Mouse (Mus musculus): ENCODE data around the gene Erf. TPM values are rescaled to one million over a fixed set of nuclear protein-coding genes. Genes with fewer than 3 reads are reported as not detected.

The Erf gene
- polyA plus RNA-seq, 1 experiment from 2014 or later: 17.9 TPM

DNA sequence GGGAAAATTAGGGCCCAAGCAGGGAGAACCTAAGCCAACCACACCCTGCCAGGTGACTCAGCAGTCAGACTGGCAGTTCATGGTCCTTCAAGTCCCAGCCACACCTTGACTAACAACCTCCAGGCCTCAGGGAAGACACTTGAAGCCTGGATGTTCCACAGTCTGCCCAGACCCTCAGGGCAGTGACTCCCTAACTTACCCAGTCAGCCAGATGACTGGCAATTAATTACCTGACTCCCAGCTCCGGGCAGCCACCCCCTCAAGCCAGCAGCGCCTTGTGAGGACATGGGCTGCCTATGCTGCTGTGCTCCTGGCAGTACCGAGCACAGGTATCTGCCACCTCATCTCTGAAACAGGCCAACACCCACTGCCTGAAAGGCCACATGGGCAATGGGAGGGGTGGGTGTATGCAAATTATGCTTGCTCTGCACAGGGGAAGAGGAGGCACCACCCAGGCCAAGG, 41.4 kb downstream of the Erf start:
- peak; percentile 44 for ATAC-seq (replicated peaks; ENCODE audit: low FRiP score)
- WGBS: 45% methylated on average over 3 of the region's 3 CpGs
- H3K4me2 ChIP-seq: no peak overlapping the region
- H3K4me1 ChIP-seq: peaks cover 13% of the 10 kb centered on the region
- H3K9me3 ChIP-seq (replicated peaks): no peaks in the 10 kb centered on the region
- no peaks in the 10 kb centered on the region for H3K27me3 ChIP-seq
- H3K4me3 ChIP-seq (replicated peaks): no peak overlapping the region
- peaks cover 49% of the 10 kb centered on the region for H3K36me3 ChIP-seq
- H3K9ac ChIP-seq: no peak overlapping the region
- H3K27ac ChIP-seq: no peak overlapping the region

DNA sequence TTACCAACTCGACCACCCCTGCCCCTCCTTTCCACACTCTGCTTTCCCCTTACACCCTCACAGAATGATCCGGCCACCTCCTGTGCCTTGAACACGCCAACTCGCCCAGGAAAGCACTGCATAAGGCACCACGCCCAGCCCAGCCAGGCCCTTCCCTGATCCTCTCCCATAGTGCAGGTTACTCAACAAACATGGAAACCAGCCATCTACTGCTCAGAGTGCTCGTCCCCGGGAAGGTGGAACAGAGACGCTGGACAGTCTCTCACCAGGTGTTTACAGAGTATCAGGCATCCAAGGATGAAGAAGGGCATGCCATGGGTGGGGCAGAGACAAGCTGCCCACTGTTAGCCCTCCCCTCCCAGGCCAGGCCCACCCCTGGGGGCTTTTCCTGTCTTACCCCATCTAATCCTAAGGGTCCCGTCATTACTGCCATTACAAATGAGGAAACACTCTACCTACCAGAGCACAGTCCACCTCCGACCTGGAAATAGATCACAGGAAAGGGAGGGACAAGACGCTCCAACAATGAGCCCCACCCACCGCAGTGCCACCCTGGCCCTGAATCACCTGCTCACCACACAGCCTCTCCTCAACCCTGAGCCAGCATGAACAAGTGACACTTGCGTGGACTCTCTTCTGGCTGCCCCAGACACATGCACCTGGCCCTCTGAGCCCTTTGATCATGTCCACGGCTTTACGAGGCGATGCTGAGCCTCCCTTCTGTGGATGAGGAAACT, 44.3 kb downstream of the Erf start:
- H3K9me3 ChIP-seq (replicated peaks): no peaks in the 10 kb centered on the region
- no peak for ATAC-seq (replicated peaks; ENCODE audit: low FRiP score)
- H3K4me3 ChIP-seq (replicated peaks): no peak overlapping the region
- peaks cover 13% of the 10 kb centered on the region for H3K4me1 ChIP-seq
- H3K27ac ChIP-seq: no peak overlapping the region
- no peak overlapping the region for H3K9ac ChIP-seq
- peaks cover 42% of the 10 kb centered on the region for H3K36me3 ChIP-seq
- 77% methylated on average over 16 of the region's 16 CpGs for WGBS
- no peaks in the 10 kb centered on the region for H3K27me3 ChIP-seq
- H3K4me2 ChIP-seq: no peak overlapping the region

DNA sequence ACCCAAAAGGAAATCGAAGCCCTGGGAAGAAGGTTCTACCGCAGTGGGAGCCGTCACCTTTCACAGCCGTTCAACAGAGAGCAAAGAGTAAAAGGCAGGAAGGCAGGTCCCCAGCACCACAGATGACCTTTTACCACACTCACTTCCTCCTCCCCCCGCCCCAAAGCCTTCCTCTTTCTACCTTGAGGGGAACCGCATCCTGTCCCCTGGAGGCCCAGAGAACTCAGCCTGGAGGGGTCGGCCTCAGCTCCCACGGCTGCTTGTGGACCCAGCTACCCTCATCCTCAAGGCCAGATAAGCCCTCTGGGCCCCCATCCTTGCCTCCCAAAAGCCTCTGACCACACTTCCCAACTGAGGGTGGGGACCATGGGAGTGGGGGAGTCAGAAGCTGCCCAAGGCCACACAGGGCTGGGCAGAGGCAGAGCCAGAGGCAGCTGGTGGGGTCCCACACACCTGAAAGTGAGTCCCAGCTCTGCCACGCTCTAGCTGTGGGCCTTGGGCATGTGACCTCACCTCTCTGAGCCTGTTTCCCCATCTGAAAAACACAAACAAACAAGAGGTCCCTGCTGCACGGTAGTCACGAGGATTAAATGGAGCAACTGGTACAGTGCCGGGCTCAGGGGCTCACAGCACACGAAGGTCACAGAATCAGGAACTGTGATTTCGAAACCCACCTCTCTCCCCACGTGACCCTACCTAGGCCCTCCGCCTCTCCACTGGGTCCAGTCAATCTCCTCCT, 45.0 kb downstream of the Erf start:
- Histone ChIP-seq H3K9me3 (replicated peaks) (no peaks in the 10 kb centered on the region), H3K4me3 (replicated peaks) (no peak overlapping the region), H3K27ac (no peak overlapping the region), H3K4me1 (peaks cover 13% of the 10 kb centered on the region), H3K4me2 (no peak overlapping the region), H3K27me3 (no peaks in the 10 kb centered on the region), H3K36me3 (peaks cover 36% of the 10 kb centered on the region), H3K9ac (no peak overlapping the region)
- ATAC-seq (replicated peaks; ENCODE audit: low FRiP score): no peak
- 69% methylated on average over 16 of the region's 16 CpGs for WGBS

DNA sequence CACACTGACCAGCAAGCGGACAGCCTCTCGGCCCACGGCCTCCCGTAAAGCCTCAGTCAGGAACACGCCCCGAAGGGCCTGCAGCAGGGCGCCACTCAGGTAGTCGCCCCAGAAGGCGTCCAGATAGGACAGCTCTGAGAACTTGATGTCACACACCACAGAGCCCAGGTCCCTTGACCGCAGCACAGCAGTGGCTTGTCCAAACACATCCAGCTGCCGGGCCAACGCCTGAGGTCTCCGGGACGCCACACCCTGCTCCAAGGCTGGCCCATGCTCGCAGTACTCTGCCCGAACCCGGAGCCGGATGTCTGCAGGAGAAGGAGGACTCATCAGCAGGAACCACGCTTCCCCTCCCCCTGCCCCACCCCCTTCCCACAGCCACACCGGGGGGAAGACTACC, 46.9 kb downstream of the Erf start:
- no peak for ATAC-seq (replicated peaks; ENCODE audit: low FRiP score)
- Histone ChIP-seq H3K9ac (no peak overlapping the region), H3K4me1 (peaks cover 7% of the 10 kb centered on the region), H3K4me2 (no peak overlapping the region), H3K27me3 (no peaks in the 10 kb centered on the region), H3K4me3 (replicated peaks) (no peak overlapping the region), H3K27ac (no peak overlapping the region), H3K9me3 (replicated peaks) (no peaks in the 10 kb centered on the region; the same call in 1 of the 2 replicates), H3K36me3 (peaks cover 23% of the 10 kb centered on the region)
- WGBS: 71% methylated on average over 20 of the region's 20 CpGs

DNA sequence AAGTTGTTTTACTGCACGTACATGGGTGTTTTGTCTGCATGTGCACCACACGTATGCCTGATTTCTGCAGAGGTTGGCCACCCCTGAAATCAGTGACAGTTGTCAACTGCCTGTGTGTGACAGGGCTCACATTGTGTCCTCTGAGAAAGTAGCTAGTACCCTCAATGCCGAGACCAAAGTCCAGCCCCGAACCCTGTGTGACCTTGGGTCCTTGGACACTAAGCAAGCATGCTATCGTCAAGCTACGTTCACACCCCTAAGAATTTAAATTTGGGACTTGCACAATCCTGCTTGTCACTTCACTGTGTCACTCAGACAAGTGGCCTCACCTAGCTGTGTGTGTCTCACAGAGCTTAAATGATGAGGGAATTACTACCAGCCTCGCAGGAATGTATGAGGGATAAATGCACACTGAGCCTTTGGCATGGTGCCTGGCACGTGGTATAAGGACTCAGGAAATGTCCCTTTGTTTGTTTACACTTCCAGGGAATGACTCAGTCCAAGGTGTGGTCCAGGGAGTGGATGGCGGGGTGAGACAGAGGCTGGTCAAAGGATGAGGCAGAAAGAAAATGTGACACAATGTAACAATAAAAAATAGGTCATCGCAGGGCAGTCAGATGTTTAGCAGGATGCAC, 53.1 kb downstream of the Erf start:
- Histone ChIP-seq H3K27me3 (no peaks in the 10 kb centered on the region), H3K36me3 (peaks cover under 1% of the 10 kb centered on the region), H3K4me1 (peaks cover 3% of the 10 kb centered on the region; the same call in 1 of the 2 replicates), H3K27ac (no peak overlapping the region), H3K9ac (no peak overlapping the region), H3K9me3 (replicated peaks) (no peaks in the 10 kb centered on the region; the same call in 1 of the 2 replicates), H3K4me3 (replicated peaks) (no peak overlapping the region), H3K4me2 (no peak overlapping the region)
- 0 out of 2 replicates have a peak, but pooled peaks have one; percentile 18 for ATAC-seq (replicated peaks; ENCODE audit: low FRiP score)
- 58% methylated on average over 10 of the region's 10 CpGs for whole genome bisulfite sequencing

DNA sequence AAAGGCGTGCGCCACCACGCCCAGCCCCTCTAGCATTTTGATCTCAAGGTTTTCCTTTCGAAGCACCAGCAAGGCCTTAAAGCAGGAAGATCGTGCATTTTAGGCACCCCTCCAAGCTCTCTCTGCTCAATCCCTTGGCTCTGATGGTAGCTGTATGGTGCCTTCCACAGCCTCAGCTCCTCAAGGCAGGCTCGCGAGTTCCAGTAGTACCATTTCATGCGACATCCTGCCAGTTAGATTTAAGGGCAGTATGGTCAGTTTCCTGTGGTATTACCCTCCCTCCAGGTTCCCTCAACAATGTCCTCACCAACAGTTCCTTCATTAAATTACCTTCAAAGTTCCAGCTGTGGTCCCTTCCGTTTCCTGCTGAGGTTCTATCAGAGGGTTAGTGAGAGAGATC, 54.5 kb downstream of the Erf start:
- 81% methylated on average over 9 of the region's 9 CpGs for WGBS
- Histone ChIP-seq H3K4me2 (no peak overlapping the region), H3K9ac (no peak overlapping the region), H3K27me3 (no peaks in the 10 kb centered on the region), H3K4me3 (replicated peaks) (no peak overlapping the region), H3K36me3 (no peaks in the 10 kb centered on the region), H3K27ac (no peak overlapping the region), H3K4me1 (peaks cover 3% of the 10 kb centered on the region; the same call in 1 of the 2 replicates), H3K9me3 (replicated peaks) (no peaks in the 10 kb centered on the region; the same call in 1 of the 2 replicates)
- no peak for ATAC-seq (replicated peaks; ENCODE audit: low FRiP score)

DNA sequence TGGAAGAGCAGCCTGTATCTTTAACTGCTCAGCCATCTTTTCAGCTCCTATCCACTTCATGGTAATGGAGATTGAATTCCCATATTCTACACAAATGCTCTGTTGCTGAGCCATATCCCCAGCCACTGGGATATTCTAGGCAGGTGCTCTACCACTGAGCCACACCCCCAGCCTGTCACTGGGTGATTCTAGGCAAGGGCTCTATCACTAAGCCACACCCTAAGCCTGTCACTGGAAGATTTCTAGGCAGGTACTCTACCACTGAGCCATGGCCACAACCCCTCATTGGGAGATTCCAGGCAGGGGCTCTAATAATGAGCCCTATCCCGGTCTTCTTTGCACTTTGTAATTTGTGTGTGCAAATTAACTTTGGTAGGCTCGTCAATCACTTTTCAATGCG, 55.4 kb downstream of the Erf start:
- ATAC-seq (replicated peaks; ENCODE audit: low FRiP score): peak; percentile 43; the same call in 1 of the 2 replicates
- Histone ChIP-seq H3K27me3 (no peaks in the 10 kb centered on the region), H3K9me3 (replicated peaks) (no peaks in the 10 kb centered on the region; the same call in 1 of the 2 replicates), H3K36me3 (no peaks in the 10 kb centered on the region), H3K27ac (no peak overlapping the region), H3K4me2 (no peak overlapping the region), H3K4me3 (replicated peaks) (no peak overlapping the region), H3K4me1 (peaks cover 3% of the 10 kb centered on the region; the same call in 1 of the 2 replicates), H3K9ac (no peak overlapping the region)
- WGBS: 79% methylated on average over 3 of the region's 3 CpGs

Small RNA genes lying within 50 kb of the gene (microRNA-seq; reads per million reads assigned to microRNA genes)
- gene Mir7048: not detected

Other genes with a start within 250 kb of the Erf start
- gene Atp1a3, start 244.8 kb downstream of the Erf start, polyA plus RNA-seq (2015; fragmentation: Nextera tagmentation; extraction: Ambion mirVana): 0.68 and 2.1 TPM in 2 replicates
- gene Grik5, start 178.4 kb downstream of the Erf start, polyA plus RNA-seq (2015; fragmentation: Nextera tagmentation; extraction: Ambion mirVana): 5.1 and 7.0 TPM in 2 replicates
- gene Zfp574, start 178.2 kb downstream of the Erf start, polyA plus RNA-seq (2015; fragmentation: Nextera tagmentation; extraction: Ambion mirVana): 33.9 and 37.1 TPM in 2 replicates
- gene Pou2f2, start 71.0 kb downstream of the Erf start, polyA plus RNA-seq (2015; fragmentation: Nextera tagmentation; extraction: Ambion mirVana): 0.64 and 2.5 TPM in 2 replicates
- gene Dedd2, start 30.1 kb downstream of the Erf start, polyA plus RNA-seq (2015; fragmentation: Nextera tagmentation; extraction: Ambion mirVana): 10.2 and 11.7 TPM in 2 replicates
- 2.5 and 2.6 TPM in 2 replicates for gene Zfp526, start 29.3 kb downstream of the Erf start, polyA plus RNA-seq (2015; fragmentation: Nextera tagmentation; extraction: Ambion mirVana)
- gene Gsk3a, start 12.9 kb downstream of the Erf start, polyA plus RNA-seq (2015; fragmentation: Nextera tagmentation; extraction: Ambion mirVana): 10.7 and 12.1 TPM in 2 replicates
- gene Cic, start 16.9 kb upstream of the Erf start, polyA plus RNA-seq (2015; fragmentation: Nextera tagmentation; extraction: Ambion mirVana): 28.2 and 32.4 TPM in 2 replicates
- gene Pafah1b3, start 47.2 kb upstream of the Erf start, polyA plus RNA-seq (2015; fragmentation: Nextera tagmentation; extraction: Ambion mirVana): 181 and 191 TPM in 2 replicates
- gene Prr19, start 50.6 kb upstream of the Erf start, polyA plus RNA-seq (2015; fragmentation: Nextera tagmentation; extraction: Ambion mirVana): 0.90 and 1.0 TPM in 2 replicates
- 0.68 and 0.87 TPM in 2 replicates for gene Tmem145, start 55.3 kb upstream of the Erf start, polyA plus RNA-seq (2015; fragmentation: Nextera tagmentation; extraction: Ambion mirVana)
- 13.3 and 16.4 TPM in 2 replicates for gene Megf8, start 66.4 kb upstream of the Erf start, polyA plus RNA-seq (2015; fragmentation: Nextera tagmentation; extraction: Ambion mirVana)
- gene Cnfn, start 119.0 kb upstream of the Erf start, polyA plus RNA-seq (2015; fragmentation: Nextera tagmentation; extraction: Ambion mirVana): 2.7 and 4.8 TPM in 2 replicates
- gene Lipe, start 147.9 kb upstream of the Erf start, polyA plus RNA-seq (2015; fragmentation: Nextera tagmentation; extraction: Ambion mirVana): 9.6 and 12.2 TPM in 2 replicates
- 0.45 and 0.84 TPM in 2 replicates for gene Cxcl17, start 162.1 kb upstream of the Erf start, polyA plus RNA-seq (2015; fragmentation: Nextera tagmentation; extraction: Ambion mirVana)
- 3.9 and 11.4 TPM in 2 replicates for gene Ceacam1, start 226.8 kb upstream of the Erf start, polyA plus RNA-seq (2015; fragmentation: Nextera tagmentation; extraction: Ambion mirVana)